Mouse (Mus musculus): ENCODE measurements around the gene Alox15.
"Not testable (repeated sequence)": the region's sequence is repeated elsewhere in the genome, so short reads cannot be mapped to it uniquely, and the experiment has no call there.

DNA sequence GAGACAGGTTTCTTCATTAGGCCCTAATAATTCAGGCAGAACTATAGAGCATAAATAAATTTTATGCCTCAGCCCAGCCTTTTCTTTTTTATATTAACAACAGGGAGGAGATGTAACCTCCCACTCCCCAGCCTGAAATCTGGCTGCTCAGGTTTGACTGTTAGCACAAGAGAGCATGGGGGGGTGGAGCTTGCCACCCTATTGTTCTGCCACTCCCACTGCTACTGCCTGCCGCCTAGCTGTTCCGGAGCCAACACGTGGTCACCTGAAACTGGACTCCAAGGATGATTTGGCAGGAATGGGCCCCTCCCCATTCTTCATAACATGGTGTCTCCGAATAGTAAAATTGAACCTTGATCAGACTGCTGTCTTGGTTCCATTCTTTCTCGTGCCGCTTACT lies 15.9 kb upstream of the Alox15 start:
- not testable (repeated sequence) for TF ChIP-seq CTCF, EP300 (IDR thresholded peaks at IDR 0.05; ENCODE audit: low read depth)

All from liver, embryonic 14.5 days (tissue).